Mouse (Mus musculus) thymus, postnatal 0 days (tissue): Measurements from ENCODE around the gene Ei24. TPM values are rescaled to one million over a fixed set of nuclear protein-coding genes. Genes with fewer than 3 reads are reported as not detected.
A peak's percentile ranks its signal among the peaks of the same experiment; 100 is the strongest.

ENCODE experiments used
- DNase-seq: peaks from one replicate; pipeline ENCODE4 v3.0.0-alpha.2; 2015; ENCODE audit warnings: low spot score
- polyA plus RNA-seq: library from polyadenylated mRNA; unstranded; fragments of >200 nt; fragmentation: Nextera tagmentation; extraction: Ambion mirVana; gene quantifications from 2 replicates; pipeline ENCODE4 v1.2.1, GENCODE M21; 2015

The Ei24 gene
- polyA plus RNA-seq: 40.8 and 41.6 TPM in 2 replicates

DNA sequence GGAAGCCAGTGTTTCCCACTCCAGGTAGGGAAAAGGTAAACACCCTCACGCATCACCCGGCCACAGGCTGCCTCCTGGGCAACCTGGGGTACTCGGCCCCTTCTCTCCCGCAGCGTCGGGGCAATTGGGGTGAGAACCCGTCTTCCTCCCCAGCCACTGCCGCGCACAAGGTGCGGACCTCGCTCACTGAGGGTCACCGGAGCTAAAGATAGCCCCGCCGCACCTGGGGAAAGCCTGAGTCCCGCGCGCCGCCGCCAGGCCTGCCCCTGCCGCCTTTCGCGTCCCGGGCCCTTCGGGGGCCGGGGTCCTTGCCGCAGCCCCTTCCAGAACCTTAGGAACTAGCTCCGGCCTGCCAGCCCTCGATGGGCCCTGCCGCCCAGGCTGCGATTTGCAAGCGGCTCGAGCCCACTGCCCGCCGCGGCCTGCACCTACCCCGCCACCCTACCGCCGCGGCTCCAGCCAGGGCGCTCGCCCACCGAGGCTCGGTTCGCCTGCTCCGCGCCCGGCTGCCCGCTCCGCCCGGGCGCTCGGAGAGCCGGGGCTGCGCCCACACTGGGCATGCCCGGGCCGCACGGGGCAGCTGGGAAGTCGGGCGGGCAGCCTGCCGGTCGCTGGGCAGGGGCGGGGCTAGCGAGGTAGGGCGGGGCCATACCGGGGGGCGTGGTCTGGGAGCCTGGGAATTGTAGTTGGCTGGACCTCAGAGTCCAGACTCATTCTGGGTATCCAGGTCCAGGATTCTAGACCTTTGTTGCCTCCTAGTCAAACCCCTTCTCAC, at the start of gene Ei24:
Ei24 (minus strand) TSS at position 613 of the 775 bp plus-strand sequence.
- peak; percentile 49 for DNase-seq

GRCm38 (mm10) chr9:36846346-36846745, 49.2 kb upstream of the Ei24 start:
- no peak for DNase-seq

DNA sequence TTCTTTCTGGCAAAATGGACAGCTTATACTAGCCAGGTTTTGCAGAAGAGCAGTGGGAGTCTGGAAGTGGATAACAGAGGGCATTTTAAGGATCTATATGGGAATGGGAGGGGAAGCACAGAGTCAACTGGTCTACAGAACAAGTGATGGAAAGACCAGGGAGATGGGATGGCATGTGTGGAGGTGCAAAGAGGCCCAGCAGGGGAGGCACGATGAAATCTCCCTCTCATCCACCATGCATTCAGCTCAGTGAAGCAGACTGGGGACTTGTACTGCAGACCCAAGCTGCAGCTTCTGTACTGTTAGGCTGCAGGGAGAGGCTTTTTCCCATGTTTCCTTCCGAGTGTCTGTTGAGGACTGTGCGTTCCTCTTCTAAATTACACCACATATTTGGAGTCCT, 36.7 kb upstream of the Ei24 start:
- DNase-seq: no peak

DNA sequence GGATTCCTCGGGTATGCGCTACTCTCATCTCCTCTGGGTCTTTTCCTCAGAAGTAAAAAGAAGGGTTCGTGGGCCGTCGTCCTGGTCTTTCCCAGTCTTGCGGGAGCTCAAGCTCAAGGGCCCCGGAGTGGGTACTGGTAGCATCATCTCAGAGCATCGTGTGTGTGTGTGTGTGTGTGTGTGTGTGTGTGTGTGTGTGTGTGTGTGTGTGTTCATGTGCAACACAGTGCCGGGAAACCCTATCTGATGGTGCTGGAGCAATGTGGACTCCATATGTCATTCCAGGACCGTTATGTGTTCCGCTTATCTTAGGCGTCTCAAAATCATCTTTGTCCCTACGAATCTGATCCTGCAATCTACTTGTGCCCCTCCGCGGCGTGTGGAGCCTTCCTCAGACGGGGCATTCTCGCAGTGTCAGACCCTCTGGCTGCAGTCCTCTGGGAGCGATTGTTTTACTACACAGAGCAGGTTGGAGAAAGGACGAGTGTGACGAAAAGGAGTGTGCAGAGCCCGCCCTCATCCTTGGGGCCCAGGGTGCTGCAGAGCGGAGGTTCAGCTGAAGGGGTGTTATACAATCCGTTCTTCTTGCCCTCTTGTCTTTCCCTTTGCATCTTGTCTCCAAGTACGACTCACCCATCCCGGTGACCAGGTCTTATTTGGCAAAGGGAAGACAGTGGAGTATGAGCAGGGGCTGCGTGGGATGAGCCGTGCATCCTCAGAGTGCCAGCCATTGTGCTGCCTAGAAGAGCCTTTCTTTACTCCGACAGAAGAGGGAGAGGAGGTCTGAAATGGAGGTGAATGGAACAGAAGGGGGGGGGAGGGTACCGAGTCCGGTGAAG, 36.1 kb upstream of the Ei24 start:
- no peak for DNase-seq

GRCm38 (mm10) chr9:36832529-36832928, 35.3 kb upstream of the Ei24 start:
- peak; percentile 24 for DNase-seq

- DNase-seq: no peak
Measured at GRCm38 (mm10) chr9:36831401-36831800, 34.2 kb upstream of the Ei24 start.

DNA sequence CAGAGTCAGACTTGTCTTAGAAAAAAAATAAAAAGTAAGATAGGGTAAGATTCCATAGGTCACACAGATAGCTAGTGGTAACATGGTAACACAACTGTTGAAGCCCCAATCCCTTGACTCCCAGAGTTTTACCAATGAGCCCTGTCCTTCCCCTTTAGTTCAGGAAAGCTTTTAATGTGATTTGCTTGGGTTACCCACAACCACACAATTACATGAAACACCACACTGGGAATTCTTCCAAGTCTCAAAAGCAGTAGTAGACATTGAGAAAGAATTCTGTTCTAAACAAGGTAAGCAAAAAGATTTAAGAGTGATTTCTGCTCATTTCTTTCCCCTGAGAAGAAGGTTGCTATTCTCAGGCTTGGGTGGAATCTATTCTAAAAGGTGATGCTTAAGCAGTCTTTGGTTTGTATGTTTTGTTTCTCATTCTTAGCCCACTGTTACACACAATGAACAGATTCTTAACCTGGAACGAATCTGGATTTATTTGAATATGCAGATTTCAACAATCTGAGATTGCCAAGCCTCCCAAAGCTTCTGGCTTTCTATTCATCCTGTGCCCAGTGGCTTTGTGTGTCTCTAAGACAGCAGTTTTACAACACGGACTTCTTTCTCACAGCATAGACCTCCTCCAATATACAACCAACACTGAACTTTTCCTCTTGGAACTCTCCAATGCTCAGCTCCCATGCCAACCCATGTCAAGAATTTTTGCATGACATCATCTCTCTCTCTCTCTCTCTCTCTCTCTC, 29.6 kb upstream of the Ei24 start:
- no peak for DNase-seq

DNA sequence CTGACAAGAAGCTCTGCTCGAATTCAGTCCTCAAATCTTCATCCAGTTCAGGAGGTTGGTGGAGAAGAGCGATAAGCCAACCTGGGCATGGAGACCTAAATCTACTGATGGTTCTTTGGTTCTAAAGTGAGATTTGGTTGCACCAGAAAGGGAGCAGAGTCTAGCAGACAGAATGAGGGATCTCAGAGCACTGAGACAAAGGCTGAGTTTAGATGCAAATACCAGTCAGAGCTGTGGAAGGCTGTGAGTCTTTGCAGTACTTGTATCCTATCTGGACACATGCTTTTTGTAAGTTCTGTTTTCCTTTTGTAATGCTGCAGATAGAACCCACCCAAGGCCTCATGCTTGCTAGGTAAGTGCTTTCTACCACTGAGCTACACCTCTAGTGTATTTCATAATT, 24.8 kb upstream of the Ei24 start:
- no peak for DNase-seq

DNA sequence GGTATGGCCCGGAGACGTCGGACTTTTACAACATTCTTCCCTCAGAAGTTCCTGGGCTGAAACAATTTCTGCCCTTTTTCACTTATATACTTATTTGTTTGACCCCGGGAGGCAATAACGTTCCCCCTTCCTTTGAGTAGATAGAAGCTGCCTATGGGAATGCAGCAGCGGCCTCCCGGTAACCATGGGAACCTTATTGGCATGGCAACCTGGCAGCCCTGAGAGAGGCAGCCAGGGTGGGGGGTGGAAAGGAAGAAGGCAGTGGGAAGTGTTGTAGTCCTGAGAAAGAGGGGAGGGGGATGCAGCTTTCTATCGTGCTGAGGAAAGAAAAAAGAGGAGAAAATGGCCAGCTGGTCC, 24.4 kb upstream of the Ei24 start, which contains the start of gene Fez1:
Fez1 (plus strand) TSS at position 221 of the 357 bp plus-strand sequence.
- DNase-seq: no peak

GRCm38 (mm10) chr9:36820969-36821643, 23.9 kb upstream of the Ei24 start:
- no peak for DNase-seq

DNA sequence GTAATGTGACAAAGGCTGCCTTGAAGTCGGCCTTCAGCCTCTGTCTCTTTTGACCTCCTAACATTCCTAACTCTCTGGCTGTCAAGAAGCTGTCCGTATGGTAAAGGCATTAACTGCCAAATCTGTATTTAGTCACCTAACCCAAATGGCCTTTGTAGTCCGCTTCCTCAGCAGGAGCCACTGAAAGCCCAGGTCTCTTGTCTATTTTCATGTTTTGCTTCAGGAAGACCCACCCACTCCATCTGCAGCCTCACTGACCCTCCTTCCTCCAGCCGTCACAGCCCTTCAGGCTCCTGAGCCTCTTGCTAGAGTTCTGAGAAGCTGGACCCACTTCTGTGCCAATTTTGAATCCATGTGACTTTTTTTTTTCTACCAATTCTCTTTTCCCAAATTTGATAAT, 21.7 kb upstream of the Ei24 start:
- DNase-seq: no peak

DNA sequence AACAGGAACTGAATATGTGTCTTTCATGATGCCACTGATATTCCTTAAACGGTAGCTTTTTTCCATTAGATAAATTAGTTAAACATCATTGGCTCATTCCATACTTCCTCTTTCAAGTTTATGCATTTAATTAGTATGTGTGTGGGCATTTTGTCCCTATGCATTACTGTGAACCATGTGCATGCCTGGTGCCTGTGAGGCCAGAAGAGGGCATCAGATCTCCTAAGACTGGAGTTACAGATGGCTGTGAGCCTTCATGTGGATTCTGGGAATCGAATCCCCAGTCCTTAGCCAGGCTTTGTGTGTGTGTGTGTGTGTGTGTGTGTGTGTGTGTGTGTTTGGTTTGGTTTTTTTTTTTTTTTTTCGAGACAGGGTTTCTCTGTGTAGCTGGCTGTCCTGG, 17.3 kb upstream of the Ei24 start:
- DNase-seq: no peak

DNA sequence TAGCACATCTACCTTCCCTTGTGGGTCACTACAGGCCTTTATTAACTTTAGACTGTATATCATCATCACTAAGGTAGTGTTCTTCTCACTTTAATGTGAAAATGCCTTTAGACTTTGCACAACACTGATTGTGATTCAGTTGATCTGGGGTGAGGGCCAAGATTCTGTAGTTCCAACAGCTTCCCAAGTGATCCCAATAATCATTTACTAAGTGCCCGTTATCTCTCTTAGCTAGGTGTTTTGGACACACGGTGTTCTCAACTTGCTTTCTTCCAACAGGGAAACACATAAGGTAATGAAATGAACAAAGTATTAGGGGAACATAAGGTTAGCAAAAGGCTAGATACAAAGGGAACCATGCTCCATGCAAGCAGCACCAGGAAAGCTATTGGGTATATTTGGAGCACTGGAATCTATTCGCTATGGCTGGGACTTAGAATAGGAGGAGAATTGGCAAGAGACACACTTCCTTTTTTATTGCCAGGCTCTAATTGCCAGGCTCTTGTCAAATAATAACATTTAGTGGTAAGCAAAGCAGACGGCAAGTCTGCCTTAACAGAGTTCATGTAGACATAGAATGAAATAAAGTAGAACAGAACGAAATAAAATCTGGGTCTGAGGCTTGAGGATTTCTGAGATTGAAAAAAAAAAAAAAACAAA, 11.1 kb upstream of the Ei24 start:
- no peak for DNase-seq

GRCm38 (mm10) chr9:36805256-36805975, 8.2 kb upstream of the Ei24 start:
- DNase-seq: no peak

DNA sequence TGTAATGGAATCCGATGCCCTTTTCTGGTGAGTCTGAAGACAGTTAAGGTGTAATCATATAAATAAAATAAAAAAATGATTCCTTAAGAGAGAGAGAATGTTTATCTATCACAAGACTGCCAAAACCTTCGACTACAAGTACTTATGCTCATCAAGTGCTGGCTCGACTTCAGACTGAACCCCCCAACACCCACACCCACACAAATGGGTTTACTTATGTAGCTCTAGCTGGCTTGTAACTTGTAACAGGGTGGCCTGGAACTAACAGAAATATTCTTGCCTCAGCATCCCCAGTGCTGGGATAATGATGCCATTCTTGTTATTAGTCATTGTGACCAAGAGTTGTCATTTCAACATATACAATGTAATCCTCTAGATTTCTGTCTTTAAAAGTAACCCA, 6.7 kb upstream of the Ei24 start:
- no peak for DNase-seq

GRCm38 (mm10) chr9:36803386-36803785, 6.2 kb upstream of the Ei24 start:
- no peak for DNase-seq

GRCm38 (mm10) chr9:36802951-36803350, 5.8 kb upstream of the Ei24 start:
- no peak for DNase-seq

- DNase-seq: no peak
Measured at GRCm38 (mm10) chr9:36801961-36802360, 4.8 kb upstream of the Ei24 start.

DNA sequence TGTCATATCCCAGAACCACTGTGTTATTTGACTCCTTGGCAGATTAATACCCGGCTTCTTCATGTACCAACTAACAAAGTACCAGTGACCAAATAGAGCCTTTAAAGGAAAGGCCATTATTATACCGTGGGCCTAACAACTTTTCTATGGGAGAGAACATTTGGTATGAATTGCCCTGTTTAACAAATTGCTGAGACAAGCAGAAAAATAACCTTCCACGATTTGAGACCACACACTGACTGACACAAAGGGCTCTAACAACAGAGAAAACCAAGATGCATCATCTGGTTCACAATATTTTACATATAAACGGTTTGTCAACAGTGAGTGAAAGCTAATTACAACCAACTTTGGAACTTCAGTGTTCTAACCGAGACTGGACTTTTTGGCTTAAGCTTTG, 969 bp downstream of the Ei24 start:
- no peak for DNase-seq

DNA sequence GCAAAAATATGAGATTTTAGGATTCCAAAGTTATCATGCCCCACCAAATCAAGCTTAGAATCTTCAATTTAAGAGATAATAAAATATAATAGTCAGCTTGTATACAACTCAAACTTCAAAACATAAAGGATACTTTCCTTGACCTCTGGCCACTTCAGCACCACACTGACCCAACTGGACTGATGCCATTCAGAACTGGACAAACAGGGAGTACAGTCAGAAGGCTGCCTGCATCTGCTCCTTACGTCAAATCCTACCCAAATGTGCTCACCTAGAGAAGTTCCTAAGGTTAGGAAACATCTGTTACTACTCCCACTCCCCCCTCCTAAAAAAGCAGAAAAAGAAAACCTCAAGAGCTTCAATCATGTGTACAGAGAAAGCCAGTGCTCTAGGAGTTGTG, 1.6 kb downstream of the Ei24 start:
- DNase-seq: no peak
